ENCODE assay signal across 8 mouse cellular contexts in the genomic region with DNA sequence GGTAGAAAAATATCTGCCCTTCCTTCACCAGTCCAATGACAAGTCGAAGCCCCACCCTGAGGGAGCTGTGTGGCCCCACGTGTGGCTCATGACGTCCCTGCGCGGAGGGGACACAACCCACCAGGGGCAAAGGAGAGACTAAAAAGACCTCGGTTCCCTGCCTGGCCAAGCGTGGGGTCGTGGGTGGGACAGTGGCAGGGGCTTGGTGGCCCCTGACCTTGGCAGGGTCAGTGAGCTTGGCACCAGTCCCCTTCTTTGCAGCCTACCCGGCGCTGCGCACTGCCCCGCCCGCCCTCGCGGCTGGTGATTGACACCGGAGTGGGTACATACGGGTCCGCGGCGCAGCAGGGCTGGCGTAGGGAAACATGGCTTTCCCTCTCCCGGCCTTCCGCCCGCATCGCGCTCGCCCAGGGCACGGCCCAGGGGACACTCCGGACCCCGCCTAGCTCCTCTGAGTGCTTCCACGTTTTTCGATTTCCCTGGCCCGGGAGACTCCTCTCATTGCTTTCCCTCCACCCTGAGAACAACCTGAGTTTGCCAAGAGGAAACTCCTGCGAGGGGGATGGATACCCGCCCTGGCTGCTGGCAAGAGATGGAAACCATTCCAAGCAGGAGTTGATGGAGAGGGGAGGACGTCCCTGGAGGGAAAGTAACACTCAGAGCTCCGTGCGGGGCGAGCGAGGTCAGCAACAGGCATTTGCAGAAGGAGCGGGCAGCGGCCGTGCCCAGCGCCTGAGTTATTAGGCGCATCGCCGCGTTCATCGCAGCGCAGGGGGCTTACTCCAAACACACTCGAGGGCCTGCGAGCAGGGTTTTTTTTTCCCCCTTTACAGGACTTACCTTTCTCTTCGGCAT. TPM values are rescaled to one million over a fixed set of nuclear protein-coding genes. Genes with fewer than 3 reads are reported as not detected.
DNase-seq lines count a peak whose midpoint lies in the region; ATAC-seq and TF ChIP-seq lines count a peak whose summit lies in the region.

No protein-coding gene starts in this region.

- DNase-seq in WW6 (ENCODE audit: low read depth, low spot score), result peak; percentile 18
- DNase-seq in cerebellum, postnatal 36 days, result peak; percentile 74 to 75
- DNase-seq in gastrocnemius, adult 2 months, result peak; percentile 67
- peak; percentile 74 to 84 for DNase-seq in left cerebral cortex, adult 18-20 months (ENCODE audit: low spot score in 2 of 2)
- DNase-seq in lung, postnatal 36 days, result peak; percentile 35
- DNase-seq in right cerebral cortex, adult 18-20 months, result peak; percentile 82
- peak; percentile 33 for DNase-seq in yolk sac, embryonic 10.5 days (ENCODE audit: low spot score)

- TF ChIP-seq CTCF in gastrocnemius, adult 2 months (IDR thresholded peaks at IDR 0.05), result no peak

- peak overlapping the region; percentile 75 for H3K4me3 ChIP-seq in gastrocnemius, adult 2 months
- peak overlapping the region; percentile 83 for H3K4me3 ChIP-seq in hindbrain, embryonic 16.5 days (ENCODE audit: low read length)

- intact Hi-C loops in gastrocnemius, adult 2 months (cut with DNase I), result no loop called here

- peak overlapping the region; percentile 83 for H3K9ac ChIP-seq in hindbrain, embryonic 16.5 days (ENCODE audit: low read depth, low read length)

- H3K36me3 ChIP-seq in hindbrain, embryonic 16.5 days (ENCODE audit: control insufficient read depth, insufficient read depth, low read length), result no peaks in the 10 kb centered on the region

- 0 out of 2 replicates have a peak, but pooled peaks cover 3% of the 10 kb centered on the region for H3K4me1 ChIP-seq in hindbrain, embryonic 16.5 days (ENCODE audit: control insufficient read depth, insufficient read depth, low read depth, low read length)

- H3K27ac ChIP-seq in gastrocnemius, adult 2 months, result peak overlapping the region; percentile 81
- peak overlapping the region; percentile 87 for H3K27ac ChIP-seq in hindbrain, embryonic 16.5 days (ENCODE audit: low read depth, low read length)

- ATAC-seq in hindbrain, embryonic 16.5 days, result peak; percentile 83

- H3K27me3 ChIP-seq in hindbrain, embryonic 16.5 days (replicated peaks; ENCODE audit: control insufficient read depth, insufficient read depth, low read length), result no peaks in the 10 kb centered on the region

- WGBS in hindbrain, embryonic 16.5 days, result 4% methylated on average over 39 of the region's 53 CpGs

- peak overlapping the region; percentile 98 for H3K4me2 ChIP-seq in hindbrain, embryonic 16.5 days (ENCODE audit: low read length)

- no peaks in the 10 kb centered on the region for H3K9me3 ChIP-seq in hindbrain, embryonic 16.5 days (ENCODE audit: control insufficient read depth, low read length)

RNA-seq across cellular contexts. Expression of gene Hmgn3, which starts 0.7 kb away (rescaled TPM):
- 1 to 10 TPM; 2.5 to 5.5 TPM for total RNA-seq in gastrocnemius, adult 2 months (2021)
- 171 and 201 TPM in 2 replicates for polyA plus RNA-seq in hindbrain, embryonic 16.5 days (2015; fragmentation: Nextera tagmentation; extraction: Ambion mirVana)
- 10 to 100 TPM; 64.5 to 75.2 TPM for total RNA-seq in left cerebral cortex, adult 18-20 months (2021)

Comparison
In these comparisons a context has a peak if more than half of its experiments do, and no peak if none do; other contexts are left out.
1. Peak in every context shown above with its lines: DNase-seq, ATAC-seq, H3K4me3 ChIP-seq and H3K27ac ChIP-seq.
2. DNase-seq: peak in every context shown above with its lines; median percentile 82 in right cerebral cortex, adult 18-20 months; 79 in left cerebral cortex, adult 18-20 months; 74 in cerebellum, postnatal 36 days; 67 in gastrocnemius, adult 2 months; 35 in lung, postnatal 36 days; 33 in yolk sac, embryonic 10.5 days; 18 in WW6.
3. RNA of gene Hmgn3, which starts 0.7 kb away (total RNA-seq): 64.5 to 75.2 TPM in left cerebral cortex, adult 18-20 months; 2.5 to 5.5 TPM in gastrocnemius, adult 2 months; every median in the first group is over 10 times any median in the second.